Mouse (Mus musculus): ENCODE data around the gene Zic5.

DNA sequence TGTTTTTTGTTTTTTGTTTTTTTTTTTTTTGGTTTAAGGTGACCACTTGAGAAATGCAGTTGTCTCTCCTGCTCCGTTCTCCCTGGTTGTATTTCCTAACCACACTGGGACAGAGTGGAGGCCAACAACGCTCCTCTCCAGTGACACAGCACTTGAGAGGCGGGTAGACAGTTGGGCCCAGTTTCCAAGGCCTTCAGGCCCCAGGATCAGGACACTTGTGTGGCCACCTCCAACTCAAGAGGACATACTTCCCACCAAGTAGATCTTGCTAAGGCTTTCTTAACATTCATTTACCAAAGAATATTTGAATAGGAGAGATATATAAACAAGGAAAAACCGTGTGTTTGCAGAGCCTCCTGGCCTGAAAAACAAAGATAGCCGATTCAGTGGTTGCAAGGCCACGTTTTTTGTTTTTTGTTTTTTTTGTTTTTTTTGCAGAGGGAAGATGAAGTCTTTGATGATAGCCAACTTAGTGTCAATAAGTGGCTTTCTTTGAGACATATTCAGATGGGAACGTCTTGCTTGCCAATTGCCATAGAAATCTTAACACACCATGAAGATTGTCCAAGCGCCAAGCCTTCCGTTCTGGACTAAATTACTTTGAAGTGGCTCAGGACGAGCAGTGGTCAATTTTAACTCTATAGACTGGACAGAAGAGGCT lies 10.4 kb downstream of the Zic5 start:
- TF ChIP-seq POLR2A (IDR thresholded peaks at IDR 0.05; ENCODE audit: insufficient read depth, low read depth, low read length), result no peak
- no peak for TF ChIP-seq CTCF (IDR thresholded peaks at IDR 0.05; ENCODE audit: insufficient read depth, low read depth, low read length)

All from olfactory bulb, adult 2 months (tissue).